Mouse (Mus musculus): ENCODE data around the gene Rad9b. TPM values are rescaled to one million over a fixed set of nuclear protein-coding genes. Genes with fewer than 3 reads are reported as not detected.
A peak's percentile ranks its signal among the peaks of the same experiment; 100 is the strongest.

Gene Rad9b
- total and polyA plus RNA-seq, 2 experiments from 2014 or later, result 8.3 to 15.0 TPM

DNA sequence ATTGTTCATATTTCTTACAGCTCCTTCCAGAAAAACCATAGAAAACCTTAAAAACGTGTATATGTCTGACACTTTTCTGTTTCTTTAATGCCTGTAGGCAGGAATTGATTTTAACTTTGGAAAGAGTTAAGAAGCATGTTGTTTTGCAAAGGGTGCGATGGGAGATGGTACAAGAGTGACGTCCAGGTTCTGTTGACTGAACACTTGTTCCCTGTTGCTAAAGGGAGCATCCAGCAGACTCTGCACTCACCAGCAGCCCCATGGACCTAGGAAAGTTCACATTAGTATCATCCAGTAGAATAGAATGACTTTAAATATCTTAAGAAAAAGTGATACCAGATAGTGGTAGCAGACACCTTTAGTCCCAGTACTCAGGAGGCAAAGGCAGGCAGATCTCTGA lies 47.5 kb downstream of the Rad9b start:
- Histone ChIP-seq H3K4me2 (ENCODE audit: low read depth, low read length) (no peak overlapping the region), H3K36me3 (ENCODE audit: insufficient read depth, low read length) (peaks cover 5% of the 10 kb centered on the region; the same call in 1 of the 2 replicates), H3K4me3 (ENCODE audit: low read length) (no peak overlapping the region), H3K4me1 (ENCODE audit: insufficient read depth, low read length) (0 out of 2 replicates have a peak, but pooled peaks cover 8% of the 10 kb centered on the region), H3K27me3 (ENCODE audit: insufficient read depth, low read length) (no peaks in the 10 kb centered on the region), H3K9me3 (ENCODE audit: low read length) (no peaks in the 10 kb centered on the region), H3K27ac (no peak overlapping the region), H3K9ac (replicated peaks; ENCODE audit: low read length) (no peak overlapping the region)
- no peak for ATAC-seq
- DNase-seq (ENCODE audit: low spot score), result no peak
- TF ChIP-seq CTCF (IDR thresholded peaks at IDR 0.05; ENCODE audit: low read depth), result no peak
- WGBS, result 85% methylated on average over 3 of the region's 3 CpGs

DNA sequence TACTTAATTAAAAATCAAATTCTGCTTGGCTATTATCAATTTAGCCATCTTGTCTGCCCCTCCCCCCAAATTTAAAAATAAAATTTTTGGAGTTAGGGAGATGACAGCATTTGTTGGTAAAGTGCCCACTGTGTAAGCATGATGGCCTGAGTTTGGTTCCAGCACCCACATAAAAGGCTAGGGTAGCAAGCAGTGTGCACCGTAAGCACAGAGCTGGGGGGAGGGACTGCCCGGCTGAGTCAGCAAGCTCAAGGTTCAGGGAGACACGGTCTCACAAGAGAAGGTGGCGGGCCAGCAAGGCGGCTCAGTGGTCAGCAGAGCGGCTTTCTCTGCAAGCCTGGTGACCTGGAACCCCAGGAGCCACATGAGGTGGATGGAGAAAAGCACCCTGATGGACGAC lies 48.6 kb downstream of the Rad9b start:
- no peak for DNase-seq (ENCODE audit: low spot score)
- Histone ChIP-seq H3K9me3 (ENCODE audit: low read length) (no peaks in the 10 kb centered on the region), H3K4me1 (ENCODE audit: insufficient read depth, low read length) (0 out of 2 replicates have a peak, but pooled peaks cover 8% of the 10 kb centered on the region), H3K36me3 (ENCODE audit: insufficient read depth, low read length) (peaks cover 5% of the 10 kb centered on the region; the same call in 1 of the 2 replicates), H3K27me3 (ENCODE audit: insufficient read depth, low read length) (no peaks in the 10 kb centered on the region), H3K9ac (replicated peaks; ENCODE audit: low read length) (no peak overlapping the region), H3K27ac (no peak overlapping the region), H3K4me3 (ENCODE audit: low read length) (no peak overlapping the region), H3K4me2 (ENCODE audit: low read depth, low read length) (no peak overlapping the region)
- no peak for TF ChIP-seq CTCF (IDR thresholded peaks at IDR 0.05; ENCODE audit: low read depth)
- WGBS, result 90% methylated on average over 7 of the region's 7 CpGs
- ATAC-seq, result no peak

GRCm38 (mm10) chr5:122304541-122304940 lies 49.5 kb downstream of the Rad9b start:
- 0 out of 2 replicates have a peak, but pooled peaks cover 8% of the 10 kb centered on the region for H3K4me1 ChIP-seq (ENCODE audit: insufficient read depth, low read length)
- WGBS, result 55% methylated on average over 6 of the region's 6 CpGs
- peak; percentile 45 for DNase-seq (ENCODE audit: low spot score)
- H3K27me3 ChIP-seq (ENCODE audit: insufficient read depth, low read length), result no peaks in the 10 kb centered on the region
- no peak for TF ChIP-seq CTCF (IDR thresholded peaks at IDR 0.05; ENCODE audit: low read depth)
- no peaks in the 10 kb centered on the region for H3K9me3 ChIP-seq (ENCODE audit: low read length)
- peaks cover 5% of the 10 kb centered on the region; the same call in 1 of the 2 replicates for H3K36me3 ChIP-seq (ENCODE audit: insufficient read depth, low read length)
- H3K27ac ChIP-seq, result peak overlapping the region; percentile 32; the same call in 1 of the 2 replicates
- H3K4me2 ChIP-seq (ENCODE audit: low read depth, low read length), result no peak overlapping the region
- no peak overlapping the region for H3K4me3 ChIP-seq (ENCODE audit: low read length)
- no peak overlapping the region; the same call in 1 of the 2 replicates for H3K9ac ChIP-seq (replicated peaks; ENCODE audit: low read length)
- no peak for ATAC-seq

GRCm38 (mm10) chr5:122303937-122304336 lies 50.1 kb downstream of the Rad9b start:
- Histone ChIP-seq H3K27ac (peak overlapping the region; percentile 32; the same call in 1 of the 2 replicates), H3K4me1 (ENCODE audit: insufficient read depth, low read length) (0 out of 2 replicates have a peak, but pooled peaks cover 8% of the 10 kb centered on the region), H3K9ac (replicated peaks; ENCODE audit: low read length) (no peak overlapping the region; the same call in 1 of the 2 replicates), H3K27me3 (ENCODE audit: insufficient read depth, low read length) (no peaks in the 10 kb centered on the region), H3K36me3 (ENCODE audit: insufficient read depth, low read length) (peaks cover 5% of the 10 kb centered on the region; the same call in 1 of the 2 replicates), H3K9me3 (ENCODE audit: low read length) (no peaks in the 10 kb centered on the region), H3K4me3 (ENCODE audit: low read length) (no peak overlapping the region), H3K4me2 (ENCODE audit: low read depth, low read length) (no peak overlapping the region)
- no peak for DNase-seq (ENCODE audit: low spot score)
- 72% methylated on average over 7 of the region's 7 CpGs for WGBS
- no peak for TF ChIP-seq CTCF (IDR thresholded peaks at IDR 0.05; ENCODE audit: low read depth)
- no peak for ATAC-seq

- H3K9me3 ChIP-seq (ENCODE audit: low read length), result no peaks in the 10 kb centered on the region
- H3K27me3 ChIP-seq (ENCODE audit: insufficient read depth, low read length), result no peaks in the 10 kb centered on the region
- TF ChIP-seq CTCF (IDR thresholded peaks at IDR 0.05; ENCODE audit: low read depth), result peak; percentile 51
- H3K9ac ChIP-seq (replicated peaks; ENCODE audit: low read length), result no peak overlapping the region
- WGBS, result 66% methylated on average over 17 of the region's 17 CpGs
- no peak overlapping the region for H3K4me2 ChIP-seq (ENCODE audit: low read depth, low read length)
- DNase-seq (ENCODE audit: low spot score), result peak; percentile 44
- H3K4me1 ChIP-seq (ENCODE audit: insufficient read depth, low read length), result 0 out of 2 replicates have a peak, but pooled peaks cover 8% of the 10 kb centered on the region
- ATAC-seq, result no peak
- peaks cover 2% of the 10 kb centered on the region; the same call in 1 of the 2 replicates for H3K36me3 ChIP-seq (ENCODE audit: insufficient read depth, low read length)
- no peak overlapping the region for H3K4me3 ChIP-seq (ENCODE audit: low read length)
- H3K27ac ChIP-seq, result peak overlapping the region; percentile 36; the same call in 1 of the 2 replicates
Observed at GRCm38 (mm10) chr5:122302810-122303745, 51.0 kb downstream of the Rad9b start.

DNA sequence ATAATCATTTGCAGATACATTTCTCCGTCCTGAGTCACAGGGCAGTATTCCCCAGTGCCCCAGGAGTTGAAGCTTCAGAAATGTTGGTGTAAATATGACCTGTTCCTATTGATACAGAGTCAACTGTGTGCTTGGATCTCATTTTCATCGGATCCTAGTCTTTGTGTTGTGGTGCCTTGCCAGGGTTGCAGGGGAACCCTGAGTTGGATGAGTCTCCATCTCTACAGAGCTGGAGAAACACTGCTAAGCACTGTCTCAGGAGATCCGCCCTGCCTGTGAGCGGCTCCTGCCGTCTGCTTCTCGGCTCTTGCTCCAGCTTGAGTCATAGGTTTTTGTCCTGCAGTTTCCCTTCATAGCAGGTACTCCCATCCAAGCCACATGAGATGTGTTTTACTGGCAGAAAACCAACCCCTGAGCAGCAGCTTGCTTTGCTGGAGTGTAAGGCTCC lies 53.9 kb downstream of the Rad9b start:
- H3K36me3 ChIP-seq (ENCODE audit: insufficient read depth, low read length), result no peaks in the 10 kb centered on the region
- no peak overlapping the region for H3K9ac ChIP-seq (replicated peaks; ENCODE audit: low read length)
- WGBS, result 70% methylated on average over 6 of the region's 6 CpGs
- H3K4me3 ChIP-seq (ENCODE audit: low read length), result no peak overlapping the region
- DNase-seq (ENCODE audit: low spot score) (no peak), ATAC-seq (no peak)
- peak overlapping the region; percentile 26; the same call in 1 of the 2 replicates for H3K27ac ChIP-seq
- H3K9me3 ChIP-seq (ENCODE audit: low read length), result no peaks in the 10 kb centered on the region
- no peak overlapping the region for H3K4me2 ChIP-seq (ENCODE audit: low read depth, low read length)
- peaks cover 13% of the 10 kb centered on the region; the same call in 1 of the 2 replicates for H3K4me1 ChIP-seq (ENCODE audit: insufficient read depth, low read length)
- no peak for TF ChIP-seq CTCF (IDR thresholded peaks at IDR 0.05; ENCODE audit: low read depth)
- no peaks in the 10 kb centered on the region for H3K27me3 ChIP-seq (ENCODE audit: insufficient read depth, low read length)
